Mouse (Mus musculus): ENCODE data around the gene Zcchc7.

DNA sequence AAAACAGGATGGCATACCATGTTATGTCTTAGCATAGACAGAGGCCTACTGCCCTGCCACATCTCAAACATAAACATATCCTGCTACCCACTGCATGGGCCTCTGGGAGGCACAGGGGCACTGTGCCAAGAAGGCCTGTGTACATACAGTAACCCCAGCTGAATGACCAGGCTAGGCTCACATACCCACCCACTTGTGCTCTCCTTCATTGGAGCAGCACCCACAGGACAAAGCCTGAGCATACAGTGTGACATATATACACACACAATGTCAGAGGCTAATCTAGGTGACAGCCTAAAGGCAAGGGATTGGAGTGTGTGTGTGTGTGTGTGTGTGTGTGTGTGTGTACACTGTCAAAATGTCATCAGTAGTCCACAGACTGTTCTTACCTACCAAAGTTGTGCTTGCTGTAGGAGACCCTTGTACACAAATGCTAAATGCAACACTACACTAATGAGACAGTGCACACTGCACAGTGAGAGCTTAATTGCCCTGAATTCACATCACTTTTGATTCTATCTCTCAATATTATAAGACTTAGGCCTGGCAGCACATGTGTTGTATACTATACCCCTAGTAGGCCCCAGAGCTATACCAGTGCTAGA is 46.5 kb upstream of the Zcchc7 start:
- TF ChIP-seq POLR2A (IDR thresholded peaks at IDR 0.05; ENCODE audit: borderline replicate concordance, control insufficient read depth, low read depth, low read length) (no peak), CTCF (IDR thresholded peaks at IDR 0.05; ENCODE audit: control insufficient read depth, insufficient read depth, low read length) (no peak)

Data from bone marrow, adult 2 months (tissue).